Mouse (Mus musculus) liver, embryonic 15.5 days (tissue): Measurements from ENCODE around the gene Apoa5. TPM values are rescaled to one million over a fixed set of nuclear protein-coding genes. Genes with fewer than 3 reads are reported as not detected.
"Not testable (repeated sequence)": the region's sequence is repeated elsewhere in the genome, so short reads cannot be mapped to it uniquely, and the experiment has no call there.

ENCODE experiments used
- ATAC-seq: fragments of 200-750 bp; cut with Nextera tagmentation; 2 replicates; pipeline ENCODE4 v1.8.0; 2017; ENCODE audit warnings: moderate number of reproducible peaks, mild to moderate bottlenecking, moderate library complexity; ENCODE audit not compliant: insufficient read depth
- H3K27ac ChIP-seq: fragments of 300-500 bp; sonication (generic); replicated peaks from 2 replicates; pipeline ENCODE4 v1.5.1; 2015; ENCODE audit warnings: mild to moderate bottlenecking, inconsistent platforms
- H3K27me3 ChIP-seq: fragments of 300-500 bp; sonication (generic); 2 replicates; pipeline ENCODE4 v1.6.1; 2015; ENCODE audit warnings: mild to moderate bottlenecking, inconsistent platforms
- H3K36me3 ChIP-seq: fragments of 300-500 bp; sonication (generic); replicated peaks from 2 replicates; pipeline ENCODE4 v1.6.1; 2015; ENCODE audit warnings: moderate library complexity, mild to moderate bottlenecking, inconsistent platforms
- H3K4me1 ChIP-seq: fragments of 300-500 bp; sonication (generic); replicated peaks from 2 replicates; pipeline ENCODE4 v1.6.1; 2015; ENCODE audit warnings: inconsistent platforms
- H3K4me2 ChIP-seq: fragments of 300-500 bp; sonication (generic); 2 replicates; pipeline ENCODE4 v1.6.1; 2015; ENCODE audit warnings: moderate library complexity, mild to moderate bottlenecking, inconsistent platforms
- H3K4me3 ChIP-seq: fragments of 300-500 bp; sonication (generic); replicated peaks from 2 replicates; pipeline ENCODE4 v1.5.1; 2015; ENCODE audit warnings: mild to moderate bottlenecking, inconsistent platforms
- H3K9ac ChIP-seq: fragments of 300-500 bp; sonication (generic); 2 replicates; pipeline ENCODE4 v1.6.1; 2015; ENCODE audit warnings: moderate library complexity, mild to moderate bottlenecking, inconsistent platforms
- H3K9me3 ChIP-seq: fragments of 300-500 bp; sonication (generic); replicated peaks from 2 replicates; pipeline ENCODE4 v1.6.1; 2016; ENCODE audit warnings: inconsistent platforms
- WGBS: fragments of 180-500 bp; shearing (Covaris S2); methylation state at CpG from one replicate; pipeline ENCODE4 v1.1.7; 2015; ENCODE audit warnings: mixed read lengths; ENCODE audit not compliant: insufficient replicate concordance; 5-methylcytosine and 5-hydroxymethylcytosine counted together
- polyA plus RNA-seq: library from polyadenylated mRNA; unstranded; fragments of >200 nt; fragmentation: Nextera tagmentation; extraction: Ambion mirVana; gene quantifications from 2 replicates; pipeline ENCODE4 v1.2.1, GENCODE M21; 2015

Apoa5 gene
- polyA plus RNA-seq, 1 experiment from 2014 or later, result 1.3 TPM

GRCm38 (mm10) chr9:46314921-46315320 lies 46.5 kb downstream of the Apoa5 start:
- 48% methylated on average over 2 of the region's 2 CpGs for WGBS
- no peak for ATAC-seq
- no peaks in the 10 kb centered on the region for H3K4me1 ChIP-seq

DNA sequence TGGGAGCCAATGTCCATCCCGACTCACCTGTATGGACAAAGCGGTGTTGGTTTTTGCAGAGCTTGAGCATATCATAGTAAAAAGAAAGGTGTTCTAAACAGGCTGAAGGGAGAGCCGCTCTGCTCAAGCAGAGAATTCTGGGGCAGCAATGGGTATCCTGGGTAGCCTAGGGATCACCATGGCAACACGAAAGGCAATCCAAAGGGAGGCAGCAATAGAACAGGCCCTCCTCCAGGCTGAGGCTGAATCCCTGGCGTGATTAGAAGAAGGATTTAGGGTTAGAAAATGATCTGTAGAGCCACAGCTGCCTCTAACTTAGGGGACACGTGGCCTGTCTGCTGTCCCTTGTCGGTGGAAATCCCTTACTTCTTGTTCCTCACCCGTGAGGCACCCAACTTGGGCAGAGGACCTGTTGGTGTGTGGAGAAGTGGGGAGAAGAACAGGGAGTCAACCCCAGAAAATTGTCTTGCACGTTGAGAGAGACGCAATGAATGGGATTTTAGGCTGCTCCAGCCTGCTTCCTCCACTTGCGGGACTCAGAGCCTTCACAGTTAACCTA lies 47.5 kb downstream of the Apoa5 start:
- no peak for ATAC-seq
- Histone ChIP-seq H3K27me3 (0 out of 2 replicates have a peak, but pooled peaks cover 10% of the 10 kb centered on the region), H3K9me3 (no peaks in the 10 kb centered on the region), H3K4me3 (no peak overlapping the region), H3K36me3 (no peaks in the 10 kb centered on the region), H3K4me1 (no peaks in the 10 kb centered on the region), H3K4me2 (no peak overlapping the region), H3K27ac (no peak overlapping the region), H3K9ac (no peak overlapping the region)
- 59% methylated on average over 11 of the region's 11 CpGs for WGBS

More at GRCm38 (mm10) chr9:46314921-46315320, 46.5 kb downstream of the Apoa5 start:
- H3K27me3 ChIP-seq, result 0 out of 2 replicates have a peak, but pooled peaks cover 10% of the 10 kb centered on the region
- no peak overlapping the region for H3K4me3 ChIP-seq
- H3K36me3 ChIP-seq, result no peaks in the 10 kb centered on the region
- no peak overlapping the region for H3K9ac ChIP-seq
- no peaks in the 10 kb centered on the region for H3K9me3 ChIP-seq
- no peak overlapping the region for H3K27ac ChIP-seq
- H3K4me2 ChIP-seq, result no peak overlapping the region

DNA sequence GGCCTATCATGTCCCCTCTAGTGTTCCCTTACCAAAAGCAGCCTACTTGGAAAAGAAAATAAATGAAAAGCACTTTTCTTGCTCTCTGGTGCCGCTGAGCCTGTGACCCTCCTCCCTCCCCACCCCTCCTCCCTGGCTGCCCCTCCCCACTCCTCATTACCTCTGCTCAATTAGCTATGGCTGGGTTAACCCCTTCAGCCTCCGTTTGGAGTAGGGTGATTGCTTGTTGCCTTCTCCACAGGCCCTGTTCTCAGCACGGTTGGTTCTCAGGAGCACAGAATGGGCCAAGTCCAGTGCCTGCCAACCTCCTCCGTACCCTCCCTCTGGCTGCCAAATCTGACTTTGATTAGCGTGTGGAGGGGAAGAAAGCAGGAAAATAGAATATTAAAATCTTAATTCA lies 48.0 kb downstream of the Apoa5 start:
- H3K4me1 ChIP-seq, result no peaks in the 10 kb centered on the region
- no peaks in the 10 kb centered on the region for H3K36me3 ChIP-seq
- no peak for ATAC-seq
- 46% methylated on average over 5 of the region's 5 CpGs for WGBS
- no peak overlapping the region for H3K4me3 ChIP-seq
- no peak overlapping the region for H3K27ac ChIP-seq
- H3K9ac ChIP-seq, result no peak overlapping the region
- H3K9me3 ChIP-seq, result no peaks in the 10 kb centered on the region
- 0 out of 2 replicates have a peak, but pooled peaks cover 10% of the 10 kb centered on the region for H3K27me3 ChIP-seq
- H3K4me2 ChIP-seq, result no peak overlapping the region

GRCm38 (mm10) chr9:46316909-46317308 lies 48.5 kb downstream of the Apoa5 start:
- Histone ChIP-seq H3K4me3 (no peak overlapping the region), H3K36me3 (no peaks in the 10 kb centered on the region), H3K9me3 (no peaks in the 10 kb centered on the region), H3K4me1 (no peaks in the 10 kb centered on the region), H3K9ac (no peak overlapping the region), H3K27me3 (0 out of 2 replicates have a peak, but pooled peaks cover 10% of the 10 kb centered on the region), H3K27ac (no peak overlapping the region), H3K4me2 (no peak overlapping the region)
- WGBS, result 62% methylated on average over 8 of the region's 8 CpGs
- no peak for ATAC-seq

GRCm38 (mm10) chr9:46317957-46318356 lies 49.5 kb downstream of the Apoa5 start:
- Histone ChIP-seq H3K9ac (no peak overlapping the region), H3K4me2 (no peak overlapping the region), H3K4me3 (no peak overlapping the region), H3K4me1 (no peaks in the 10 kb centered on the region), H3K27me3 (0 out of 2 replicates have a peak, but pooled peaks cover 10% of the 10 kb centered on the region), H3K9me3 (no peaks in the 10 kb centered on the region), H3K36me3 (no peaks in the 10 kb centered on the region), H3K27ac (no peak overlapping the region)
- ATAC-seq, result no peak
- WGBS, result 64% methylated on average over 3 of the region's 3 CpGs

DNA sequence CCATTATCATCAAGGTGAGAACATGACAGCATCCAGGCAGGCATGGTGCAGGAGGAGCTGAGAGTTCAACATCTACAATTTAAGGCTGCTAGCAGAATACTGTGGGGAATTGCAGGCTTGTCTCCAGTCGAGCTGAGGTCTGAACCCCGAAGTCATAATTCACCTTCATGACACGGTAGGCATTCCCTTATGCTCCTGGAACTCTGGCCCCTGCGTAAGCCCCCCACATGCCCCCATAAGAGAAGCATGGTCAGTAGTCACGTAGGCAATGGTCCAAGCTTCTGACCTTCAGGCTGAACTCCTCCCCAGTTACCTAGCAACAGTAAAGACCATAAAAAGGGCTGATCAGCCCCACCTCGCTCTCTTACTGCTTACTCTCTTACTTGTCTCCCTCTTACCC lies 51.5 kb downstream of the Apoa5 start, which contains the start of gene 4931429L15Rik:
Gene 4931429L15Rik (minus strand): TSS at position 101 of the 400 bp plus-strand sequence.
- H3K9ac ChIP-seq, H3K36me3 ChIP-seq, H3K27me3 ChIP-seq, H3K9me3 ChIP-seq, H3K27ac ChIP-seq, H3K4me1 ChIP-seq, H3K4me2 ChIP-seq, ATAC-seq, H3K4me3 ChIP-seq: not testable (repeated sequence)
- 61% methylated on average over 6 of the region's 6 CpGs for WGBS

DNA sequence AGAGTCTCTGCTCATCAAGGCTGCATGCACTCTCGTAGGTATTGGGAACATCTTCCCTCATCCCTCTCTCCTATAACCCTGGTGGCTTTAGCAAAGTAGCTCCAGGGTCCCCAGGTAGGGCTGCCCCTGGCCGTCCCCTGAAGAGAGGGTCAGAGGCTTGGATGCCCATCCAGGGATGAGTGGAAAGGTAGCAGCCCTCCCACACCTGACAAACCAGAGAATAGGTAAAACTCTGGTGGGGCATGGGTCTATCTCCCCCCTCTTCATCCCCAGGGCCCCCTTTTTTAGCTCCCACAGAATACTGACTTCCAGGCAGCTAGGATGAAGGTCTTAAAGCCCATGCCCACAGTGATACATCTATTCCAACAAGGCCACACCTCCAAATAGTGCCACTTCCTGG lies 52.0 kb downstream of the Apoa5 start:
- Histone ChIP-seq H3K27ac (no peak overlapping the region), H3K27me3 (no peaks in the 10 kb centered on the region), H3K36me3 (no peaks in the 10 kb centered on the region), H3K9me3 (no peaks in the 10 kb centered on the region), H3K4me3 (no peak overlapping the region), H3K9ac (no peak overlapping the region), H3K4me1 (no peaks in the 10 kb centered on the region), H3K4me2 (no peak overlapping the region)
- ATAC-seq, result no peak
- 55% methylated on average over 2 of the region's 2 CpGs for WGBS

Other genes with a start within 250 kb of the Apoa5 start
- gene Apoa1, start 40.1 kb upstream of the Apoa5 start, polyA plus RNA-seq, result 5,098 and 5,983 TPM in 2 replicates
- gene Apoc3, start 33.0 kb upstream of the Apoa5 start, polyA plus RNA-seq, result 6.6 and 6.8 TPM in 2 replicates
- 0.33 TPM in 2 replicates for gene Apoa4, start 27.9 kb upstream of the Apoa5 start, polyA plus RNA-seq
- 23.4 and 27.4 TPM in 2 replicates for gene Zpr1, start 4.4 kb downstream of the Apoa5 start, polyA plus RNA-seq
- 6.6 and 6.8 TPM in 2 replicates for gene Bud13, start 14.4 kb downstream of the Apoa5 start, polyA plus RNA-seq
- gene 4931429L15Rik, start 51.4 kb downstream of the Apoa5 start, polyA plus RNA-seq, result not detected in 2 replicates